Mouse (Mus musculus): Measurements from ENCODE around the gene Kcnk5.

Gene Kcnk5

DNA sequence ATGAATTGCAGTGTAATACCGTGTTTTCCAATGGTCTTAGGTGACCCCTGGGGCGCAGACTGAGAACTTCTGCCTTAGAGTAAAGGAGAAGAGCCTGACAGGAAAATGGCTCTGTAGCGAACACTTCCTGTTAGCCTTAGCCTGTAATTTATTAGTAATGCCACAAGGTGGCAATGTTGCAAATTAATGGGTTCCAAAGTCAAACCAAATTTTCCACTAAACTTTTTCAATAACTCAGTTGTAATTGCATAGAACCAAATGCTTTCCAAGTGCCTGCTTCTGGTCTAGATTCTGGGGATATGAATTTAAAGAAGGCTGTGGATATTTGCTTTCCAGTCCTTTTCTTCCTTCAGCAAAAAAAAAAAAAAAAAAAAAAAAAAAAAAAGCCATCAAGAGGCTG is 69.4 kb downstream of the Kcnk5 start:
- no peak for DNase-seq

DNA sequence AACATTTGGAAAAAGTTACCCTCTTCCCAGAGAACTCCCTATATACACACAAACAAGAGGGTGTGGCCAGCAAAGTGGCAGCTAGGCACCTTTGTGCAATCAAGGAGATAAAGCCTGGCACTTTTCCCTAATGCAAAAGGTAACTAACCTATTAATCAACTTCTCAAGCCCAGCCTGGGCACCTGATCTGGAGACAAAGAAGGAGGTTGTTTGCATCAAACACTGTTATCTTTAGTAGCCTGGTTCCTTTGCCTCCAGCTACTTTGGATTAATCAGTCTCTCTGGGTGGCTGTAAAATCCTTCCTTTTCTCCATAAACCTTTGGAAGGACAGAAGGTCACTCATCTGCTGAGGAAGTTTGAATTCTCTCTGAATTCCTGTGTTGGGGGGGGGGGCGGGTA is 70.7 kb downstream of the Kcnk5 start:
- no peak for DNase-seq

DNA sequence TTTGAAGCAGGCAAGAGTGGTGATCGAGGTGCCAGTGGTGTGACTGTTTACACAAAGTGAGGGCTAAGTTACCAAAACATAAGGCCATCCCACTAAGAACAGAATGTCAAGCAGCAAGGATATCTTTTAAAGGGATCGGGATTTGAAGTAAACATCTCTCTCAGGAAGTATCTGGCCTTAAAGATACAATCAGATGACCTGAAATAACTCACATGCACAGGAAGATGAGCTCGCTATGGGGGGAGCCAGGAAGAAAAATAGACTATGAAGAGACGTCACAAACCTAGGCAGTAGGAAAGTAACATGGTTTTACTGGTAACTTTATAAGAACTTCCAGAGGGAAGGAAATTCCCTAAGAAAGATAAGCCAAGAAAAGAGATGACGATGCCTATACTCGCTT is 75.3 kb downstream of the Kcnk5 start:
- DNase-seq = no peak

DNA sequence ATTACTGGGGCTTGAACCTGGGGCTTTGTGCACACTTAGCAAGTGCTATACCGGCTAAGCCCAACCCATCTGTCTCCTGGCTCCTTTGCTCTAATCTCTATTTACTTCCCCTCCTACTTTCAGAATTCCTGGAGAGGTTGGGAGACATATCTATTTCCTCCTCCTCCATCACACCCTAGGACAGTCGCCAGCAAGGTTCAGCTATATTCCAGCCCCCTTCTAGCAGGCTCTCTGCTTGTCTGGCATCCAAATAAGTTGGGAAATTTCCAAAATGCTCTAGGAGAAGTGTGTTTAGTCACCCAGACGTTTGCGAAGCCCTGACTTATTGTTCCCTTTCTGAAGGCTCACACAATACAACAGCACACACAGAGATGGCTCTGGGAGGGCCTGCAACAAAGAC is 78.4 kb downstream of the Kcnk5 start:
- DNase-seq = no peak

DNA sequence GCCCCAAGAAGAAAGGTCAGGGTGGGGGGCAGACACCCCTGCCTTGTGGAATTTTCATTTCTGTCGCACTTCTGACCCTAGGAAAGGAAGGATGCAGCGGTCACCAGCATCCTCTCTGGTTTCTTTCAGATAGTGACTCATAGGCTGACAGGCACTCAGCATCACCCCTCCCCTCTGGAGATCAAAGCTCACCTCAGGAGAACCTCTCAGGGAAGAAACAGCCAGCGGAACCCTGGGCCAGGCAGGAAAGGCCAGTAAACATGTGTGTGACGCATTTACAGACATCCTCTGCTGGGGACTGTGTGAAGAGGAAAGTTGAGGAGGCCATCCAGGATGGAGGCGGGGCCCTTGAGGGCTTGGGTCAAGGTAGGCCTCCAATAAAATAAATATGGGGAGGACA is 83.5 kb downstream of the Kcnk5 start:
- DNase-seq = no peak

DNA sequence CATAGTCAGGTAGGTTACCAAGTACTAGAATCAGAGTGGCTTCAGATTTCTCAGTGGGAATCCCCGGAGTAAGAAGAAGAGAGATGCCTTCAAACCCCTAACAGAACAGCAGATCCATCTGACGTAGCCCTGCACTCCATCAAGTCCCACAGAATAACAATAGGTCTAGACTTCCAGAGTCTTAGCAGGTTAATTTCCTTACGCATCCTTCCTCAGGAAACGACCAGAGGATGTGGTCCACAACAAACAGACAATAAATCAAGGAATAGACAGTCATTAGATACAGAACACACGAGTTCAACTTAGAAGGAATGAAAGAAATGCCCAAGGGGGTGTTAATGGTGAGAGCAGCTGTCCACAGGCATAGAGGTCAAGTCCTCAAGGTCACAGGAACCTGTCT is 86.7 kb downstream of the Kcnk5 start:
- DNase-seq = no peak

DNA sequence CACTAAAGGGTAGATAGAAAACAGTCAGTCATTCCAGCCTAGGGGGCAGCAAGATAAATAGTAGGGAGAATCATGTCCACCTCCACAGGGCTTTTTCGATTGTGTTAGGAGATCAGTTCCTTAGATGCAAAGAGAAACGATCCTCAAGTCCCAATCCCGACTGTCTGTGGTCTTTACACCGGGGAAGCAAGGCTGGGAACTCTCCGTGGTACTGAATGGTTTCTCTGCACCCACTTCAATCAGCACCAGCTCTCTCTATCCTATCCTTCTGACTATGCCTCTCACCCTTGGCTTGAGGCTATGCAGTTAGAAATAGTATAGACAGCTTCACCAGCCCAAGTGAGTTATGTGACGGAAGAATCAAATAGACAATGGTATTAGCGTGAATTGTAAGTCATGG is 88.1 kb downstream of the Kcnk5 start:
- peak in 1 of 2 experiments; percentile 22 for DNase-seq

All from thymus, postnatal 36 days (tissue).